Mouse (Mus musculus) frontal cortex, postnatal 36 days (tissue): ENCODE data around the gene Prr13.

Experiments
- DNase-seq, 2 experiments: peaks; one replicate each; pipeline ENCODE4 v3.0.0; 2022; ENCODE audit warnings: low spot score in 2 of 2

Gene Prr13

GRCm38 (mm10) chr15:102458904-102459317, at the start of gene Prr13:
Gene Prr13 (plus strand): TSS chr15:102459028.
- DNase-seq = peak; percentile 87 to 94

GRCm38 (mm10) chr15:102409286-102409685, 49.5 kb upstream of the Prr13 start:
- no peak for DNase-seq

GRCm38 (mm10) chr15:102411077-102411476, 47.8 kb upstream of the Prr13 start:
- DNase-seq = no peak

GRCm38 (mm10) chr15:102413687-102414086, 45.1 kb upstream of the Prr13 start:
- DNase-seq = no peak

- no peak for DNase-seq
Observed at GRCm38 (mm10) chr15:102417524-102417923, 41.3 kb upstream of the Prr13 start.

- DNase-seq = no peak
Observed at GRCm38 (mm10) chr15:102420986-102421385, 37.8 kb upstream of the Prr13 start.

GRCm38 (mm10) chr15:102421437-102421836, 37.4 kb upstream of the Prr13 start:
- DNase-seq = peak in 1 of 2 experiments; percentile 64

GRCm38 (mm10) chr15:102423602-102424240, 35.1 kb upstream of the Prr13 start:
- no peak for DNase-seq

GRCm38 (mm10) chr15:102424657-102425056, 34.2 kb upstream of the Prr13 start:
- DNase-seq = no peak

GRCm38 (mm10) chr15:102426963-102427362, 31.9 kb upstream of the Prr13 start:
- DNase-seq = no peak

- no peak for DNase-seq
Observed at GRCm38 (mm10) chr15:102432046-102432445, 26.8 kb upstream of the Prr13 start.

GRCm38 (mm10) chr15:102433173-102433572, 25.7 kb upstream of the Prr13 start:
- no peak for DNase-seq

GRCm38 (mm10) chr15:102442490-102442889, 16.3 kb upstream of the Prr13 start:
- DNase-seq = peak; percentile 83 to 90

- no peak for DNase-seq
Observed at GRCm38 (mm10) chr15:102445146-102445545, 13.7 kb upstream of the Prr13 start, which contains the start of gene Amhr2. Gene Amhr2 (plus strand): TSS chr15:102445367.

- DNase-seq = no peak
Observed at GRCm38 (mm10) chr15:102446448-102446847, 12.4 kb upstream of the Prr13 start.

- DNase-seq = no peak
Observed at GRCm38 (mm10) chr15:102449366-102449765, 9.5 kb upstream of the Prr13 start.

- no peak for DNase-seq
Observed at GRCm38 (mm10) chr15:102450928-102451327, 7.9 kb upstream of the Prr13 start.

GRCm38 (mm10) chr15:102451666-102452430, 7.0 kb upstream of the Prr13 start:
- DNase-seq = no peak

- DNase-seq = no peak
Observed at GRCm38 (mm10) chr15:102455993-102456392, 2.8 kb upstream of the Prr13 start.

GRCm38 (mm10) chr15:102458050-102458736, 635 bp upstream of the Prr13 start:
- no peak for DNase-seq

- no peak for DNase-seq
Observed at GRCm38 (mm10) chr15:102459381-102459780, 553 bp downstream of the Prr13 start.

- DNase-seq = no peak
Observed at GRCm38 (mm10) chr15:102459847-102460246, 1.0 kb downstream of the Prr13 start.

- DNase-seq = no peak
Observed at GRCm38 (mm10) chr15:102460409-102460808, 1.6 kb downstream of the Prr13 start.
